Mouse (Mus musculus) liver, adult 2 months (tissue): ENCODE measurements around the gene Zc3hav1.

Source experiments
- CTCF ChIP-seq: fragments of 200-500 bp; IDR thresholded peaks from 2 replicates; pipeline ENCODE4 v1.5.1; 2011; ENCODE audit warnings: low read depth, low read length, control low read depth
- POLR2A ChIP-seq: fragments of 200-500 bp; IDR thresholded peaks from 2 replicates; pipeline ENCODE4 v1.6.1; 2011; ENCODE audit warnings: low read length, control low read depth; ENCODE audit not compliant: insufficient read depth; ENCODE audit errors: extremely low read depth

- TF ChIP-seq CTCF (peak; percentile 44; the same call in 1 of the 2 replicates), POLR2A (no peak)
Measured at GRCm38 (mm10) chr6:38389671-38390070, 35.3 kb upstream of the Zc3hav1 start.
